Comparison of ENCODE assay signal across 13 mouse cellular contexts in the genomic region with DNA sequence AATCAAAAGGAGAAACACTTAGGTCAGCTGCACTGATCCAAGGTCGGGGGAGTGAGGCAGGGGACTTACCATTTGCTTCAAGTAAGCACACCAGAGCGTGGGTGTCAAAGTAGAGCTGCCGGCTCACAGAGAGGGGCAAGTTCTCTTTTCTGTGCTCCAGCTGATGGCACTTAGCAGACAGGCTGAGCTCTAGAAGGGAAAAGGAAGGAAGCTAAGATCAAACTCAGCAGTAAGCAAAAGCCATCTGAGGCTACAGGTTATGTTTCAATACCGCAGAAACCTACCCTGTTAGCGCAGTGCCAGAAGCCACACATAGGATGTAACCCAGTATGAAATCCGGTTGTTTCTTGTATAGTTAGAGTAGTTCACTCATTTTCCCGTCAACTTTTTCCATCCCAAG. TPM values are rescaled to one million over a fixed set of nuclear protein-coding genes. Genes with fewer than 3 reads are reported as not detected.
A peak's percentile ranks its signal among the peaks of the same experiment; 100 is the strongest.
DNase-seq lines count a peak whose midpoint lies in the region.
"Had no signal": no experiment of that assay in that cellular context is flagged by ENCODE, and none has a peak within 500 bp of the region (broad histone marks: within the 10 kb centered on the region; RNA-seq: fewer than 3 reads in every experiment).

No protein-coding gene starts in this region.

- no peaks in the 10 kb centered on the region for H3K9me3 ChIP-seq in heart, embryonic 10.5 days
- H3K9me3 ChIP-seq: G1E; neural tube, embryonic 15.5 days had no signal

- no peak overlapping the region for H3K27ac ChIP-seq in heart, embryonic 10.5 days
- peak overlapping the region; percentile 66 for H3K27ac ChIP-seq in macrophage
- H3K27ac ChIP-seq: neural tube, embryonic 15.5 days had no signal

- peaks cover 8% of the 10 kb centered on the region; the same call in 1 of the 2 replicates for H3K4me1 ChIP-seq in heart, embryonic 10.5 days

- H3K27me3 ChIP-seq in heart, embryonic 10.5 days (ENCODE audit: insufficient read depth, poor library complexity, severe bottlenecking), result no peaks in the 10 kb centered on the region
- H3K27me3 ChIP-seq: neural tube, embryonic 15.5 days had no signal

- peaks cover 45% of the 10 kb centered on the region for H3K36me3 ChIP-seq in heart, embryonic 10.5 days
- H3K36me3 ChIP-seq in macrophage (ENCODE audit: inconsistent target), result peaks cover 18% of the 10 kb centered on the region; the same call in 1 of the 2 replicates

- no peak overlapping the region for H3K4me3 ChIP-seq in heart, embryonic 10.5 days
- H3K4me3 ChIP-seq in macrophage (ENCODE audit: inconsistent target), result no peak overlapping the region
- H3K4me3 ChIP-seq: neural tube, embryonic 15.5 days had no signal

- intact Hi-C loops in heart, postnatal 10 days (cut with DNase I), result loop anchor here (5.0 kb wide), 1 partner anchor 133 kb away; no protein-coding TSS in a partner anchor

- DNase-seq in heart, adult 11 months, result peak; percentile 91
- DNase-seq in heart, embryonic 10.5 days (ENCODE audit: low spot score), result no peak
- peak; percentile 50 for DNase-seq in T-cell, adult 2 months (ENCODE audit: low spot score)
- peak; percentile 74 for DNase-seq in thymus, postnatal 0 days (ENCODE audit: low spot score)
- DNase-seq in adrenal gland, postnatal 14 days, result no peak
- DNase-seq in heart, postnatal 10 days, result no peak
- no peak for DNase-seq in cerebellum, adult 8-10 months
- DNase-seq: cerebellum, adult 18-20 months; kidney, postnatal 25 days; liver, postnatal 0 days had no signal

- 82% methylated on average over 7 of the region's 7 CpGs for WGBS in heart, embryonic 10.5 days
- WGBS in macrophage (ENCODE audit: missing documents), result 3% methylated on average over 7 of the region's 7 CpGs

- H3K79me2 ChIP-seq in macrophage (ENCODE audit: inconsistent target), result peaks cover 59% of the 10 kb centered on the region

RNA-seq across cellular contexts. Expression of gene Mcur1, which starts 5.2 kb away (rescaled TPM):
- 13.6 and 15.2 TPM in 2 replicates for polyA plus RNA-seq in heart, embryonic 10.5 days (2016; fragmentation: Nextera tagmentation; extraction: Ambion mirVana)
- 10 to 100 TPM in 25 of 26 experiments, 1 to 10 TPM in 1; 8.7 to 88.5 (median 50.2) TPM for total RNA-seq in macrophage (2018; cell fraction: chromatin; rRNA removed)
- 10 to 100 TPM; 31.4 to 49.8 (median 38.5) TPM for total RNA-seq in macrophage (2018; cell fraction: cytosol; rRNA removed)
- 10 to 100 TPM; 12.0 to 66.7 (median 41.0) TPM for total RNA-seq in macrophage (2018; cell fraction: nucleus; rRNA removed)
- polyA plus RNA-seq in macrophage (2018), result 27.6 to 32.3 TPM (median 29.1 TPM) in 3 replicates
- 11.9 and 12.7 TPM in 2 replicates for polyA plus RNA-seq in thymus, postnatal 0 days (2015; fragmentation: Nextera tagmentation; extraction: Ambion mirVana)
- 65.5 and 66.1 TPM in 2 replicates for total RNA-seq in adrenal gland, postnatal 14 days (2021)
- total RNA-seq in heart, postnatal 10 days (2021), result 10 to 100 TPM; 43.3 to 47.3 TPM

Comparison
In these comparisons a context has a peak if more than half of its experiments do, and no peak if none do; other contexts are left out.
1. DNase-seq: peak in heart, adult 11 months (single experiment), T-cell, adult 2 months (single experiment) and thymus, postnatal 0 days (single experiment); none in heart, embryonic 10.5 days (single experiment), adrenal gland, postnatal 14 days (single experiment), heart, postnatal 10 days (0 of 2) and cerebellum, adult 8-10 months (single experiment).